Mouse (Mus musculus) kidney, adult 2 months (tissue): Measurements from ENCODE around the gene Gtf3c2.

ENCODE experiments used
- CTCF ChIP-seq: fragments of 200-500 bp; conservative IDR thresholded peaks from 2 replicates; pipeline ENCODE4 v1.5.1; 2011; ENCODE audit warnings: low read depth, mild to moderate bottlenecking, control low read depth, low read length, moderate library complexity, mixed read lengths; ENCODE audit not compliant: insufficient read depth, insufficient read length
- POLR2A ChIP-seq: fragments of 200-500 bp; IDR thresholded peaks from one replicate; pipeline ENCODE4 v1.6.1; 2011; ENCODE audit warnings: low read depth, low read length, control low read depth

- no peak for TF ChIP-seq POLR2A
- peak; percentile 35 for TF ChIP-seq CTCF
These were observed 19.9 kb upstream of the Gtf3c2 start for GRCm38 (mm10) chr5:31199893-31200292.
